Mouse (Mus musculus) lung, adult 2 months (tissue): ENCODE data around the gene Spint1. TPM values are rescaled to one million over a fixed set of nuclear protein-coding genes. Genes with fewer than 3 reads are reported as not detected.

Experiments used
- DNase-seq: peaks from one replicate; pipeline ENCODE4 v3.0.0; 2022
- H3K4me1 ChIP-seq: fragments of 200-500 bp; 2 replicates; pipeline ENCODE4 v1.6.1; 2011; ENCODE audit warnings: low read length; ENCODE audit not compliant: control insufficient read depth, insufficient read depth
- H3K4me3 ChIP-seq: fragments of 200-500 bp; replicated peaks from 2 replicates; pipeline ENCODE3; 2011; ENCODE audit warnings: low read depth, mild to moderate bottlenecking, control low read depth, low read length; ENCODE audit errors: extremely low read depth
- CTCF ChIP-seq: fragments of 200-500 bp; IDR thresholded peaks from 2 replicates; pipeline ENCODE4 v1.5.1; 2011; ENCODE audit warnings: mild to moderate bottlenecking, low read length, control low read depth; ENCODE audit not compliant: insufficient read depth
- POLR2A ChIP-seq: fragments of 200-500 bp; IDR thresholded peaks from 2 replicates; pipeline ENCODE4 v1.6.1; 2011; ENCODE audit warnings: low read depth, mild to moderate bottlenecking, control low read depth, low read length, borderline replicate concordance; ENCODE audit errors: extremely low read depth
- WGBS: fragments of 180-500 bp; shearing (Covaris S2); methylation state at CpG from one replicate; pipeline ENCODE4 v1.1.7; 2018; 5-methylcytosine and 5-hydroxymethylcytosine counted together
- polyA plus RNA-seq: library from polyadenylated mRNA; depleted of rRNA; stranded (reverse); fragments of >200 nt; gene quantifications from 2 replicates; pipeline ENCODE4 v1.2.3, GENCODE M21; 2012; rRNA removed

The Spint1 gene
- polyA plus RNA-seq, 1 experiment, result 51.0 TPM

DNA sequence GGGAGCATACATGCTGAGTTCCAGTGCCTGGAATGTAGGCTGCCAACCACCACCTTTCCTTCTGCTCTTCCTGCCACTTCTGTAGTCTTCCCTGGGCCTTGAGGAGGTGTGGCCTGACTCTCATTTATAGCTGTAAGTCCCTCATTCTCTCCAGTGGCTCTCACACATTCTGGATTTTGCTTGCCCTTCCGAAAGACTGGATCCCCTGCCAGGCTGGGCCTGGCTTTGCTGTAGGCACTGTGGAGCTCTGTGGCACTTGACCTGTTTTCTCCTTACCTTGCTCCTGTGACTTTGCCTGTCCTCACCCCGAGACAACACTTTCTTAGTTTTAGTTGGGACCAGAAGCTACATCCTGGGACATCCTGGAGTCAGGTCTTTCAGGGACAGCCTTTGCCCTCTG is 61.7 kb downstream of the Spint1 start:
- WGBS, result 80% methylated on average over 2 of the region's 2 CpGs
- Histone ChIP-seq H3K4me3 (no peak overlapping the region), H3K4me1 (peaks cover 14% of the 10 kb centered on the region)
- DNase-seq, result no peak
- no peak for TF ChIP-seq POLR2A
- TF ChIP-seq CTCF, result no peak

Other genes starting within 250 kb of the Spint1 start
- gene Ccdc32, start 208.0 kb upstream of the Spint1 start, polyA plus RNA-seq, result 5.8 and 7.5 TPM in 2 replicates
- 3.2 and 3.5 TPM in 2 replicates for gene Rpusd2, start 202.6 kb upstream of the Spint1 start, polyA plus RNA-seq
- 0.03 and 0.12 TPM in 2 replicates for gene Knl1, start 190.2 kb upstream of the Spint1 start, polyA plus RNA-seq
- gene Rad51, start 124.6 kb upstream of the Spint1 start, polyA plus RNA-seq, result 0.76 and 1.4 TPM in 2 replicates
- gene Rmdn3, start 80.3 kb upstream of the Spint1 start, polyA plus RNA-seq, result 17.6 TPM in 2 replicates
- gene Gchfr, start 69.6 kb upstream of the Spint1 start, polyA plus RNA-seq, result 25.7 and 27.2 TPM in 2 replicates
- 0.06 and 0.76 TPM in 2 replicates for gene Gm14137, start 62.9 kb upstream of the Spint1 start, polyA plus RNA-seq
- gene Zfyve19, start 28.7 kb upstream of the Spint1 start, polyA plus RNA-seq, result 29.8 and 36.1 TPM in 2 replicates
- 2.7 and 4.1 TPM in 2 replicates for gene Dnajc17, start 28.6 kb upstream of the Spint1 start, polyA plus RNA-seq
- gene Ppp1r14d, start 7.5 kb upstream of the Spint1 start, polyA plus RNA-seq, result 1.1 and 1.9 TPM in 2 replicates
- 1.6 and 3.0 TPM in 2 replicates for gene Rhov, start 33.9 kb downstream of the Spint1 start, polyA plus RNA-seq
- 24.1 and 25.9 TPM in 2 replicates for gene Vps18, start 51.4 kb downstream of the Spint1 start, polyA plus RNA-seq
- 114 TPM in 2 replicates for gene Dll4, start 88.4 kb downstream of the Spint1 start, polyA plus RNA-seq
- gene Chac1, start 113.9 kb downstream of the Spint1 start, polyA plus RNA-seq, result 9.2 and 10.7 TPM in 2 replicates
- 7.1 and 8.7 TPM in 2 replicates for gene Ino80, start 240.3 kb downstream of the Spint1 start, polyA plus RNA-seq